Mouse (Mus musculus) E14TG2a.4 (cell line): ENCODE measurements around the gene Golga4.
"Not testable (repeated sequence)": the region's sequence is repeated elsewhere in the genome, so short reads cannot be mapped to it uniquely, and the experiment has no call there.

Source experiments
- H3K27me3 ChIP-seq: 2 replicates; pipeline ENCODE4 v1.6.1; 2014; ENCODE audit warnings: low read length, control low read depth; ENCODE audit not compliant: insufficient read depth
- H3K36me3 ChIP-seq: 2 replicates; pipeline ENCODE4 v1.6.1; 2014; ENCODE audit warnings: low read length, control low read depth; ENCODE audit not compliant: insufficient read depth
- H3K4me1 ChIP-seq: replicated peaks from 2 replicates; pipeline ENCODE4 v1.6.1; 2014; ENCODE audit warnings: low read depth, low read length, control low read depth
- H3K4me3 ChIP-seq: replicated peaks from 2 replicates; pipeline ENCODE4 v1.5.1; 2014; ENCODE audit warnings: mild to moderate bottlenecking, low read length
- H3K9me3 ChIP-seq: 2 replicates; pipeline ENCODE4 v1.6.1; 2014; ENCODE audit warnings: low read length, control low read depth
- CTCF ChIP-seq: conservative IDR thresholded peaks from 2 replicates; pipeline ENCODE4 v1.5.1; 2014; ENCODE audit warnings: low read length
- NANOG ChIP-seq: IDR thresholded peaks from 2 replicates; pipeline ENCODE4 v1.6.1; 2014; ENCODE audit warnings: borderline replicate concordance, low read length, mixed read lengths
- POU5F1 ChIP-seq: IDR thresholded peaks from 2 replicates; pipeline ENCODE4 v1.6.1; 2014; ENCODE audit warnings: low read length, borderline replicate concordance

Golga4 gene

GRCm38 (mm10) chr9:118591633-118592032, 85.6 kb downstream of the Golga4 start:
- Histone ChIP-seq H3K36me3 (0 out of 2 replicates have a peak, but pooled peaks cover 3% of the 10 kb centered on the region), H3K9me3 (no peaks in the 10 kb centered on the region), H3K4me3 (no peak overlapping the region), H3K27me3 (peaks cover 3% of the 10 kb centered on the region; the same call in 1 of the 2 replicates), H3K4me1 (peaks cover 34% of the 10 kb centered on the region)
- TF ChIP-seq CTCF, result no peak
- TF ChIP-seq NANOG, result no peak
- no peak for TF ChIP-seq POU5F1

- TF ChIP-seq NANOG (no peak), CTCF (no peak), POU5F1 (no peak)
- H3K9me3 ChIP-seq, result no peaks in the 10 kb centered on the region
- no peaks in the 10 kb centered on the region for H3K36me3 ChIP-seq
- H3K27me3 ChIP-seq, result peaks cover 8% of the 10 kb centered on the region; the same call in 1 of the 2 replicates
- H3K4me3 ChIP-seq, result peak overlapping the region; percentile 32
- peaks cover 30% of the 10 kb centered on the region for H3K4me1 ChIP-seq
These were observed 86.7 kb downstream of the Golga4 start for GRCm38 (mm10) chr9:118592585-118593249.

- Histone ChIP-seq H3K4me1 (peaks cover 30% of the 10 kb centered on the region), H3K9me3 (no peaks in the 10 kb centered on the region), H3K4me3 (no peak overlapping the region; the same call in 1 of the 2 replicates), H3K36me3 (no peaks in the 10 kb centered on the region), H3K27me3 (peaks cover 13% of the 10 kb centered on the region; the same call in 1 of the 2 replicates)
- TF ChIP-seq NANOG (no peak), POU5F1 (no peak), CTCF (no peak)
These were observed 87.4 kb downstream of the Golga4 start for GRCm38 (mm10) chr9:118593443-118593842.

- H3K36me3 ChIP-seq, result no peaks in the 10 kb centered on the region
- H3K9me3 ChIP-seq, result peaks cover 24% of the 10 kb centered on the region
These were observed 90.7 kb downstream of the Golga4 start for GRCm38 (mm10) chr9:118596767-118597166.

GRCm38 (mm10) chr9:118600393-118600792, 94.3 kb downstream of the Golga4 start:
- Histone ChIP-seq H3K27me3 (peaks cover 22% of the 10 kb centered on the region), H3K4me1 (peaks cover 13% of the 10 kb centered on the region), H3K9me3 (peaks cover 27% of the 10 kb centered on the region)
- H3K36me3 ChIP-seq, H3K4me3 ChIP-seq: not testable (repeated sequence)

More at GRCm38 (mm10) chr9:118596767-118597166, 90.7 kb downstream of the Golga4 start:
- H3K27me3 ChIP-seq, result peaks cover 14% of the 10 kb centered on the region
- TF ChIP-seq CTCF (no peak), NANOG (no peak), POU5F1 (no peak)
- no peak overlapping the region for H3K4me3 ChIP-seq
- H3K4me1 ChIP-seq, result peaks cover 17% of the 10 kb centered on the region

- Histone ChIP-seq H3K4me3 (no peak overlapping the region), H3K36me3 (no peaks in the 10 kb centered on the region), H3K4me1 (peaks cover 27% of the 10 kb centered on the region), H3K9me3 (peaks cover 27% of the 10 kb centered on the region), H3K27me3 (peaks cover 25% of the 10 kb centered on the region)
- TF ChIP-seq CTCF (no peak), POU5F1 (no peak), NANOG (no peak)
These were observed 96.5 kb downstream of the Golga4 start for GRCm38 (mm10) chr9:118602576-118602975.

GRCm38 (mm10) chr9:118606148-118606816, 100.2 kb downstream of the Golga4 start, which contains the start of gene Itga9:
Gene Itga9, plus strand, starts transcription at chr9:118606690.
- Histone ChIP-seq H3K36me3 (no peaks in the 10 kb centered on the region), H3K27me3 (peaks cover 43% of the 10 kb centered on the region), H3K9me3 (0 out of 2 replicates have a peak, but pooled peaks cover 3% of the 10 kb centered on the region), H3K4me3 (peak within 1 kb of the TSS; percentile 84), H3K4me1 (peaks cover 55% of the 10 kb centered on the region)
- TF ChIP-seq NANOG, result no peak
- no peak for TF ChIP-seq POU5F1
- TF ChIP-seq CTCF, result peak; percentile 21; the same call in 1 of the 2 replicates

- peaks cover 48% of the 10 kb centered on the region for H3K27me3 ChIP-seq
- TF ChIP-seq CTCF, result no peak
- TF ChIP-seq NANOG, result no peak
- TF ChIP-seq POU5F1, result no peak
- peaks cover 61% of the 10 kb centered on the region for H3K4me1 ChIP-seq
- no peaks in the 10 kb centered on the region for H3K36me3 ChIP-seq
- H3K4me3 ChIP-seq, result peak overlapping the region; percentile 84
- H3K9me3 ChIP-seq, result 0 out of 2 replicates have a peak, but pooled peaks cover 3% of the 10 kb centered on the region
These were observed 100.8 kb downstream of the Golga4 start for GRCm38 (mm10) chr9:118606817-118607371.
